8 mouse cellular contexts compared by ENCODE assay signal in genomic region chr10:128493695-128494666, GRCm38 (mm10). TPM values are rescaled to one million over a fixed set of nuclear protein-coding genes. Genes with fewer than 3 reads are reported as not detected.
DNase-seq lines count a peak whose midpoint lies in the region; ATAC-seq lines count a peak whose summit lies in the region.

TSS of gene Myl6 (minus strand) at chr10:128494145.

- no peaks in the 10 kb centered on the region for H3K9me3 ChIP-seq in lung, embryonic 16.5 days (ENCODE audit: control insufficient read depth, low read length)

- ATAC-seq in hematopoietic stem cell, adult 5-6 weeks (replicated peaks in 1 of 2; ENCODE audit: insufficient read depth in 1 of 2, low FRiP score in 2 of 2, low TSS enrichment in 1 of 2, low read depth in 1 of 2, poor library complexity in 2 of 2, severe bottlenecking in 2 of 2), result peak; percentile 74 to 78
- ATAC-seq in lung, embryonic 16.5 days (ENCODE audit: low read depth), result peak; percentile 91

- peak within 1 kb of the TSS; percentile 77 for H3K4me3 ChIP-seq in lung, embryonic 16.5 days (ENCODE audit: low read length)

- under 1% methylated on average over 42 of the region's 45 CpGs for WGBS in lung, embryonic 16.5 days

- H3K9ac ChIP-seq in lung, embryonic 16.5 days (ENCODE audit: low read length), result peak within 1 kb of the TSS; percentile 83

- H3K4me2 ChIP-seq in lung, embryonic 16.5 days (ENCODE audit: low read depth, low read length), result peak within 1 kb of the TSS; percentile 78

- H3K4me1 ChIP-seq in lung, embryonic 16.5 days (replicated peaks; ENCODE audit: control insufficient read depth, insufficient read depth, low read length), result peaks cover 29% of the 10 kb centered on the region

- peak within 1 kb of the TSS; percentile 99 for H3K27ac ChIP-seq in lung, embryonic 16.5 days (ENCODE audit: low read length)

- no peaks in the 10 kb centered on the region for H3K27me3 ChIP-seq in lung, embryonic 16.5 days (ENCODE audit: control insufficient read depth, insufficient read depth, low read depth, low read length)

- DNase-seq in MEL-GATA-1-ER (ENCODE audit: extremely low read depth, low read depth), result peak; percentile 95
- DNase-seq in cerebellum, adult 8-10 months, result peak; percentile 98
- peak; percentile 99 for DNase-seq in forelimb bud, embryonic 11.5 days (ENCODE audit: low read depth, low spot score)
- peak; percentile 99 for DNase-seq in layer of hippocampus, adult 9-10 months (ENCODE audit: low spot score)
- DNase-seq in ovary, postnatal 10 days (ENCODE audit: low spot score), result peak; percentile 91
- DNase-seq in thymus, postnatal 10 days (ENCODE audit: low spot score in 2 of 2), result peak; percentile 97 to 98

- H3K36me3 ChIP-seq in lung, embryonic 16.5 days (ENCODE audit: control insufficient read depth, insufficient read depth, low read length), result peaks cover 22% of the 10 kb centered on the region

RNA-seq across cellular contexts. Expression of gene Myl6, which starts in this region (rescaled TPM):
- 988 and 1,295 TPM in 2 replicates for total RNA-seq in hematopoietic stem cell, adult 5-6 weeks (2017)
- polyA plus RNA-seq in lung, embryonic 16.5 days (2015; fragmentation: Nextera tagmentation; extraction: Ambion mirVana), result 1,564 and 1,684 TPM in 2 replicates

Comparison
In these comparisons a context has a peak if more than half of its experiments do, and no peak if none do; other contexts are left out.
1. Peak in every context shown above with its lines: DNase-seq, ATAC-seq, H3K4me3 ChIP-seq and H3K27ac ChIP-seq.